Mouse (Mus musculus) bone marrow, adult 2 months (tissue): ENCODE data around the gene Zcchc17.

ENCODE experiments used
- CTCF ChIP-seq: fragments of 200-500 bp; IDR thresholded peaks from 2 replicates; pipeline ENCODE4 v1.5.1; 2011; ENCODE audit warnings: low read length, control low read depth; ENCODE audit not compliant: control insufficient read depth, insufficient read depth
- POLR2A ChIP-seq: fragments of 200-500 bp; IDR thresholded peaks from 2 replicates; pipeline ENCODE4 v1.6.1; 2011; ENCODE audit warnings: low read depth, mild to moderate bottlenecking, control low read depth, low read length, borderline replicate concordance; ENCODE audit not compliant: control insufficient read depth

DNA sequence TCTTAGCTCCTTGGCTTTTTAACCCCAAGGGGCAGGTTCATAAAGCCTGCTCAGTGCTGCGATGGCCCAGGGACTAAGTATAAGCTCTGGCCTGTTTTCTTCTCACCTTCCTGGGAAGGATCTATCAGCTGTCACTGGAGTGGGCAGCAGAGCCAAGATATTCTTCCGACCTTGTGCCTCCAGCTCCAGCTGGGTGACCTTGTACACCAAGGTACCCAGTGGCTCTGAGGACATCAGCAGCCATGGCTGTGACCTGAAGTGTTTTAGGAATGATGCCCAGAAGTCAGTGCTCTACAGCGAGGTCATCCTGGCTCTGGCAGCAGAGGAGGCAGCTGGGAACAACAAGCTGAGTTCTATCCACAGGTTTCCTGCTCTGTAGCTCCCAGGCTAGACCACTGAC lies 47.2 kb downstream of the Zcchc17 start:
- TF ChIP-seq CTCF (no peak), POLR2A (no peak)
